Mouse (Mus musculus): ENCODE results near the gene Rnf10. TPM values are rescaled to one million over a fixed set of nuclear protein-coding genes. Genes with fewer than 3 reads are reported as not detected.
A peak's percentile ranks its signal among the peaks of the same experiment; 100 is the strongest.

The Rnf10 gene
- polyA plus RNA-seq, 1 experiment from 2014 or later = 184 TPM

DNA sequence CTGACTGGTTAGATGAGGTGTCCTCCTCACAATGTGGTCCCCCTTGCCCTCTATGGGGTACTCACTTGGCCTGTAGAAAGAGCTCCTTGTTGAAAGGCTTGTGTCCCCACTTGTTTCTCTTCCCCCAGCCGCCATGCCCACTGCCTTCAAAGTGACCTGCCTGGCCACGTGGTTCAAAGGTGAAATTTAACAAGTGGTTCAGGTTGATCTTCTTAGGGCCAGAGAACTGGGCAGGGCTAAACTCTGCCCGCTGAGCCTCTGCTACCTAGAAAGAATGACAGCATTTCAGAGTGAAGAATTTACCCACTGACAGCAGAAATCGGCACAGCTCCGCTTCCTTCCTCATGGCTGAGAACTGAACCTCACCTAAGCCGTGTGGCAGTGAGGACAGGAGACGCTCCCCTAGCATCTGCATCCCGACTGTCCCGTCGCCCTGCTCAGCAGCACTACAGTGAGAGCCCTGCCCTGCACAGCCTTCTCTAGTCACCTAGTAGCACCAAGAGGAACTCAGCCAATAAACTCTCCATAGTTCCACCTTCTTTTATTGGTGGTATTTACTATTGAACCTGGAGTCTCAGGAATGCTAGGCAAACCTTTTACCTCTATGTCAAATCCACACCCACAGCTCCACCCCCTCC lies 15.7 kb downstream of the Rnf10 start:
- Histone ChIP-seq H3K4me2 (replicated peaks) (no peak overlapping the region), H3K9me3 (no peaks in the 10 kb centered on the region), H3K27ac (no peak overlapping the region), H3K9ac (no peak overlapping the region), H3K27me3 (no peaks in the 10 kb centered on the region), H3K36me3 (peaks cover 60% of the 10 kb centered on the region), H3K4me3 (no peak overlapping the region), H3K4me1 (no peaks in the 10 kb centered on the region)
- ATAC-seq (ENCODE audit: insufficient number of reproducible peaks, insufficient read depth, low FRiP score, low TSS enrichment) = no peak
- 85% methylated on average over 10 of the region's 10 CpGs for WGBS

- Histone ChIP-seq H3K4me1 (no peaks in the 10 kb centered on the region), H3K9ac (no peak overlapping the region), H3K9me3 (no peaks in the 10 kb centered on the region), H3K27ac (no peak overlapping the region), H3K4me3 (no peak overlapping the region), H3K27me3 (no peaks in the 10 kb centered on the region), H3K4me2 (replicated peaks) (no peak overlapping the region), H3K36me3 (peaks cover 69% of the 10 kb centered on the region)
- 83% methylated on average over 1 of the region's 1 CpGs for WGBS
- no peak for ATAC-seq (ENCODE audit: insufficient number of reproducible peaks, insufficient read depth, low FRiP score, low TSS enrichment)
These were observed 17.2 kb downstream of the Rnf10 start for GRCm38 (mm10) chr5:115255472-115255871.

DNA sequence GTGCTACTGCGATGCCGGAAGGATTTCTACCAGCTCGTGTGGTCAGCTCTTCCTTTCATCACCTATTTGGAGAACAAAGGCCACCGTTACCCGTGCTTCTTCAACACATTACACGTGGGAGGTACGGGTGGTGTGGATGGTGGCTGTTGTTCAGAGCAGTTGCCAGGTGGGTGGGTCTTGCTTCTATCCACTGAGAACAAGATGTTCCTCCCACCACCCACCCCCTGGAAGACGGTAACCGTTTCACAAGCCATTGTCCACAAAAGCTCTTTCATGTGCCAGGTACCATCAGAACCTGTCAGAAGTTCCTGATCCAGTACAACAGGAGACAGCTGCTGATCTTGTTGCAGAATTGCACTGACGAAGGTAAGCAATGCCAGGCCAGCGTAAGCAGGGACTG lies 32.5 kb downstream of the Rnf10 start:
- Histone ChIP-seq H3K4me3 (no peak overlapping the region), H3K4me1 (peaks cover 12% of the 10 kb centered on the region), H3K9ac (no peak overlapping the region), H3K27me3 (0 out of 2 replicates have a peak, but pooled peaks cover 1% of the 10 kb centered on the region), H3K27ac (no peak overlapping the region), H3K9me3 (no peaks in the 10 kb centered on the region), H3K4me2 (replicated peaks) (no peak overlapping the region), H3K36me3 (peaks cover 55% of the 10 kb centered on the region)
- WGBS = 90% methylated on average over 11 of the region's 11 CpGs
- ATAC-seq (ENCODE audit: insufficient number of reproducible peaks, insufficient read depth, low FRiP score, low TSS enrichment) = no peak

GRCm38 (mm10) chr5:115238729-115239195 lies 33.9 kb downstream of the Rnf10 start:
- no peak for ATAC-seq (ENCODE audit: insufficient number of reproducible peaks, insufficient read depth, low FRiP score, low TSS enrichment)
- WGBS = 6% methylated on average over 11 of the region's 11 CpGs
- no peak overlapping the region for H3K27ac ChIP-seq
- H3K4me1 ChIP-seq = peaks cover 12% of the 10 kb centered on the region
- H3K9me3 ChIP-seq = no peaks in the 10 kb centered on the region
- peaks cover 41% of the 10 kb centered on the region for H3K36me3 ChIP-seq
- H3K9ac ChIP-seq = peak overlapping the region; percentile 75; the same call in 1 of the 2 replicates
- peaks cover 10% of the 10 kb centered on the region for H3K27me3 ChIP-seq
- peak overlapping the region; percentile 92 for H3K4me3 ChIP-seq
- peak overlapping the region; percentile 69 for H3K4me2 ChIP-seq (replicated peaks)

GRCm38 (mm10) chr5:115237803-115238728 lies 34.6 kb downstream of the Rnf10 start:
- H3K36me3 ChIP-seq = peaks cover 34% of the 10 kb centered on the region
- peak; percentile 85 for ATAC-seq (ENCODE audit: insufficient number of reproducible peaks, insufficient read depth, low FRiP score, low TSS enrichment)
- H3K27ac ChIP-seq = peak overlapping the region; percentile 46
- H3K27me3 ChIP-seq = peaks cover 13% of the 10 kb centered on the region
- peaks cover 12% of the 10 kb centered on the region for H3K4me1 ChIP-seq
- under 1% methylated on average over 88 of the region's 88 CpGs for WGBS
- peak overlapping the region; percentile 75 for H3K9ac ChIP-seq
- no peaks in the 10 kb centered on the region for H3K9me3 ChIP-seq
- H3K4me2 ChIP-seq (replicated peaks) = peak overlapping the region; percentile 69
- peak overlapping the region; percentile 92 for H3K4me3 ChIP-seq

- Histone ChIP-seq H3K4me3 (peak within 1 kb of the TSS; percentile 47), H3K4me1 (peaks cover 12% of the 10 kb centered on the region), H3K9me3 (no peaks in the 10 kb centered on the region), H3K9ac (peak within 1 kb of the TSS; percentile 50), H3K36me3 (peaks cover 12% of the 10 kb centered on the region), H3K27me3 (peaks cover 15% of the 10 kb centered on the region), H3K4me2 (replicated peaks) (peak within 1 kb of the TSS; percentile 70), H3K27ac (no peak within 1 kb of the TSS)
- WGBS = 1% methylated on average over 21 of the region's 21 CpGs
- no peak for ATAC-seq (ENCODE audit: insufficient number of reproducible peaks, insufficient read depth, low FRiP score, low TSS enrichment)
These were observed 36.9 kb downstream of the Rnf10 start, which contains the start of gene Pop5 for GRCm38 (mm10) chr5:115235786-115236263. Gene Pop5 (plus strand): TSS chr5:115235836.

GRCm38 (mm10) chr5:115235323-115235771 lies 37.4 kb downstream of the Rnf10 start:
- Histone ChIP-seq H3K4me3 (peak overlapping the region; percentile 47), H3K27me3 (peaks cover 15% of the 10 kb centered on the region), H3K9ac (peak overlapping the region; percentile 50), H3K36me3 (peaks cover 7% of the 10 kb centered on the region), H3K4me1 (peaks cover 12% of the 10 kb centered on the region), H3K27ac (no peak overlapping the region), H3K9me3 (no peaks in the 10 kb centered on the region), H3K4me2 (replicated peaks) (peak overlapping the region; percentile 70)
- 0 out of 2 replicates have a peak, but pooled peaks have one; percentile 33 for ATAC-seq (ENCODE audit: insufficient number of reproducible peaks, insufficient read depth, low FRiP score, low TSS enrichment)
- WGBS = under 1% methylated on average over 42 of the region's 45 CpGs

- peaks cover 12% of the 10 kb centered on the region for H3K4me1 ChIP-seq
- WGBS = 47% methylated on average over 6 of the region's 6 CpGs
- no peaks in the 10 kb centered on the region for H3K36me3 ChIP-seq
- H3K27me3 ChIP-seq = peaks cover 15% of the 10 kb centered on the region
- no peak overlapping the region for H3K4me2 ChIP-seq (replicated peaks)
- no peak for ATAC-seq (ENCODE audit: insufficient number of reproducible peaks, insufficient read depth, low FRiP score, low TSS enrichment)
- no peak overlapping the region for H3K27ac ChIP-seq
- H3K9me3 ChIP-seq = no peaks in the 10 kb centered on the region
- no peak overlapping the region for H3K4me3 ChIP-seq
- H3K9ac ChIP-seq = no peak overlapping the region
These were observed 38.2 kb downstream of the Rnf10 start for GRCm38 (mm10) chr5:115234519-115234918.

DNA sequence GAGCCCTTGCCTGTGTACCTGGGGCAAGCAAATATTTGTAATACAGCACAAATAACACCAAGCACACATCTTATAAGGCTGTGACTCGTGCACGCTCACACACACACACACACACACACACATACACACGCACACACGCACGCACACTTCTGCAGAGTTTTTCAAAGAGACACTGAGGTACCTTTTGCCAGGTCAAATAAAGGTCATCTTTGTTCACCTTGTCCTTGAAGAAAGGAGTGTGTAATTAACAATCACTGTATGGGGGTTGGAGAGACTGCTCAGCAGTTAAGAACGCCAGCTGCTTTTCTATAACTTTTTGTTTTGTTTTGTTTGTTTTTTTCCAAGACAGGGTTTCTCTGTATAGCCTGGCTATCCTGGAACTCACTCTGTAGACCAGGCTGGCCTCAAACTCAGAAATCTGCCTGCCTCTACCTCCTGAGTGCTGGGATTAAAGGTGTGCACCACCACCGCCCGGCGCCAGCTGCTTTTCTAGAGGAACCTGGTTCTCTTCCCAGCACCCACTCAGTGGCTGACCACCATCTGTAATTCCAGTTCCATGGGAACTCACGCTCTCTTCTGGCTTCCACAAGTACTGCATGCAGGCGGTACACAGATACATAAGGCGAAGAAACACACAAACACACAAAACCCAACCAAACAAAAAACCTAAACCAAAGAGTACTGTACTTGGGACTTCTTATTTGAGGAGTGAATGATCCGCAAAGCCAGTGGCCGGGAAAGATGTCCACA lies 39.5 kb downstream of the Rnf10 start:
- no peak overlapping the region for H3K4me2 ChIP-seq (replicated peaks)
- no peak overlapping the region for H3K9ac ChIP-seq
- WGBS = 89% methylated on average over 14 of the region's 14 CpGs
- peaks cover 2% of the 10 kb centered on the region; the same call in 1 of the 2 replicates for H3K4me1 ChIP-seq
- H3K36me3 ChIP-seq = no peaks in the 10 kb centered on the region
- no peak overlapping the region for H3K27ac ChIP-seq
- no peak for ATAC-seq (ENCODE audit: insufficient number of reproducible peaks, insufficient read depth, low FRiP score, low TSS enrichment)
- H3K4me3 ChIP-seq = no peak overlapping the region
- no peaks in the 10 kb centered on the region for H3K9me3 ChIP-seq
- peaks cover 15% of the 10 kb centered on the region for H3K27me3 ChIP-seq

DNA sequence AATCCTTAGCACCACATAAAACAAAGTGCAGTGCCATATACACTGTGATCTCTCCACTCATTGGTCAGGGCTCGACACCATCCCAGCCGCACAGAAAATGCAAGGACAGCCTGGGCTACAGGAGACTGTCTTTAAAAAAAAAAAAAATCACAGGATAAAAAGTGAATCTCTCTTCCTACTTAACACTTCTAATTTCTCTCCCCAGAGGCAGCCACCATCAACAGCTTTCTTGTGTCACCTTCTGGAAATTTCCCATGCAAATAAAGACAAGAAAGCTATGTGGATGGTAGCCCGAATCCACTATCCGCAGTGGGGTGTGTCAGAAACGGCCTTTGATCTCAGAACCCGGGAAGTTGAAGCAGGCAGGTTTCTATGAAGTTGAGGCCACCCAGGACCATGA lies 40.2 kb downstream of the Rnf10 start:
- WGBS = 77% methylated on average over 6 of the region's 6 CpGs

DNA sequence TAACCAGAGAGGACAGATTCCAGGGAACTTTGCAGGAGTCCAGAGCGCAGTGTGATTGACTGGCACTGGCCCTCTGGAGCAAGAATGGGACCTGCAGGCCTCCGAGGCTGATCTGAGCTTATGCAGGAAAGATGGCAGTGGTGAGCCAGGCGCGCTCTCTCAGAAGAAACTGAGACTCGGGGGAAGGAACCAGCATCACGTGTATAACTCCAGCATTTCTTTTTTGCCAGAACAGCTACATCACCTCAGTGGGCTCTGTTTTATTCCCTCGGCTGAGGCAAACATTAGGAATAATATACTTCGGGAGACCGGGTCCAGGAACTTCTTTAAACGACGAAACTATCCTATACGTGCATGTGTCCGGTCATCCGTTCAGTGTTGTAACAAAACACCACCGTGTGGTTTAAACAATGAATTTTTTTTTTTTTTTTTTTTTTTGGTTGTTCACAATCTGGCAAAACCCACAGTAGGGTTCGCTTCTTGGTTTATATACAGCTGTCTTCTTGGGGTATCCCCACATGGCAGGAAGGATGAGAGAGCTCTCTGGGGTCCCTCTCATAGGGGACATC lies 41.1 kb downstream of the Rnf10 start:
- H3K4me3 ChIP-seq = no peak overlapping the region
- H3K4me1 ChIP-seq = no peaks in the 10 kb centered on the region
- H3K4me2 ChIP-seq (replicated peaks) = peak overlapping the region; percentile 21; the same call in 1 of the 2 replicates
- no peaks in the 10 kb centered on the region for H3K9me3 ChIP-seq
- no peaks in the 10 kb centered on the region for H3K36me3 ChIP-seq
- no peak overlapping the region for H3K27ac ChIP-seq
- ATAC-seq (ENCODE audit: insufficient number of reproducible peaks, insufficient read depth, low FRiP score, low TSS enrichment) = no peak
- WGBS = 36% methylated on average over 16 of the region's 16 CpGs
- no peak overlapping the region for H3K9ac ChIP-seq
- H3K27me3 ChIP-seq = peaks cover 15% of the 10 kb centered on the region

More for the DNA sequence above, 40.2 kb downstream of the Rnf10 start:
- peaks cover 15% of the 10 kb centered on the region for H3K27me3 ChIP-seq
- H3K4me3 ChIP-seq = no peak overlapping the region
- ATAC-seq (ENCODE audit: insufficient number of reproducible peaks, insufficient read depth, low FRiP score, low TSS enrichment) = no peak
- H3K36me3 ChIP-seq = no peaks in the 10 kb centered on the region
- no peak overlapping the region for H3K27ac ChIP-seq
- H3K4me2 ChIP-seq (replicated peaks) = no peak overlapping the region
- peaks cover 2% of the 10 kb centered on the region; the same call in 1 of the 2 replicates for H3K4me1 ChIP-seq
- no peaks in the 10 kb centered on the region for H3K9me3 ChIP-seq
- no peak overlapping the region for H3K9ac ChIP-seq

Data from embryonic facial prominence, embryonic 12.5 days (tissue).